Mouse (Mus musculus): ENCODE results near the gene Rnf169.

Gene Rnf169

GRCm38 (mm10) chr7:99892351-99892750 is 87.9 kb downstream of the Rnf169 start:
- DNase-seq (ENCODE audit: low spot score) = no peak

- peak; percentile 15 for DNase-seq (ENCODE audit: low spot score)
These were observed 88.8 kb downstream of the Rnf169 start for GRCm38 (mm10) chr7:99891471-99891870.

- DNase-seq (ENCODE audit: low spot score) = no peak
These were observed 90.0 kb downstream of the Rnf169 start for GRCm38 (mm10) chr7:99890168-99890755.

- DNase-seq (ENCODE audit: low spot score) = no peak
These were observed 90.9 kb downstream of the Rnf169 start for GRCm38 (mm10) chr7:99889175-99889880.

- DNase-seq (ENCODE audit: low spot score) = no peak
These were observed 92.5 kb downstream of the Rnf169 start for GRCm38 (mm10) chr7:99887743-99888142.

GRCm38 (mm10) chr7:99887230-99887735 is 93.0 kb downstream of the Rnf169 start:
- DNase-seq (ENCODE audit: low spot score) = no peak

GRCm38 (mm10) chr7:99878254-99878653 is 102.0 kb downstream of the Rnf169 start:
- DNase-seq (ENCODE audit: low spot score) = no peak

- peak; percentile 84 for DNase-seq (ENCODE audit: low spot score)
These were observed 103.9 kb downstream of the Rnf169 start for GRCm38 (mm10) chr7:99876345-99876744.

GRCm38 (mm10) chr7:99875891-99876290 is 104.4 kb downstream of the Rnf169 start:
- DNase-seq (ENCODE audit: low spot score) = no peak

GRCm38 (mm10) chr7:99873965-99874364 is 106.3 kb downstream of the Rnf169 start:
- no peak for DNase-seq (ENCODE audit: low spot score)

All from adipocyte (in vitro differentiated cells).